Mouse (Mus musculus) liver, adult 2 months (tissue): ENCODE data around the gene Muc3.

Source experiments
- CTCF ChIP-seq: fragments of 200-500 bp; IDR thresholded peaks from 2 replicates; pipeline ENCODE4 v1.5.1; 2011; ENCODE audit warnings: low read depth, low read length, control low read depth
- POLR2A ChIP-seq: fragments of 200-500 bp; IDR thresholded peaks from 2 replicates; pipeline ENCODE4 v1.6.1; 2011; ENCODE audit warnings: low read length, control low read depth; ENCODE audit not compliant: insufficient read depth; ENCODE audit errors: extremely low read depth

DNA sequence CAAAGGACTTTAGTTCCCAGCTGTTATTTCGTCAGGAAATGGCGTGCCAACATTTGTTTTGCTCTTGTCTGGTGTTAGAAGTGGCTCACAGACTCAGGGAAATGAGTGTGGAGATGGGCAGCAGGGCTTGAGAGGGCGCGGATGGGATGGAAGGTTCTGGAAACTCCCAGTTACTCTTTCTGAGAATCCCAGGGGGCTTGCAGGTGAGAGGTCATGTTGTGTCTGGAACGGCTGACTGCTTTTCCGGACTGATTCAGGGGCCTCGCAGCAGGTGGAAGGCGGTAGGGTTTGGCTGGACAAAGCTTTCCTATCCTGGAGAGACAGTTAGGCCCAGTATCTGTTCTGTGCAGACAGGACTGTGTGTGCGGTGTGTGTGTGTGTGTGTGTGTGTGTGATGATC is 55.4 kb downstream of the Muc3 start:
- TF ChIP-seq POLR2A (no peak), CTCF (no peak)
